Mouse (Mus musculus) lung, postnatal 14 days (tissue): ENCODE results near the gene Aqp11.

ENCODE experiments used
- DNase-seq: peaks from one replicate; pipeline ENCODE4 v3.0.0; 2021

Gene Aqp11

GRCm38 (mm10) chr7:97747176-97747707, 9.2 kb upstream of the Aqp11 start:
- no peak for DNase-seq

GRCm38 (mm10) chr7:97745299-97745698, 7.2 kb upstream of the Aqp11 start:
- DNase-seq = peak; percentile 77

- no peak for DNase-seq
Measured at GRCm38 (mm10) chr7:97741756-97742291, 3.7 kb upstream of the Aqp11 start.

- DNase-seq = peak; percentile 24
Measured at GRCm38 (mm10) chr7:97740948-97741347, 2.9 kb upstream of the Aqp11 start.

- no peak for DNase-seq
Measured at GRCm38 (mm10) chr7:97737256-97737637, 842 bp downstream of the Aqp11 start.

GRCm38 (mm10) chr7:97735886-97736420, 2.1 kb downstream of the Aqp11 start:
- DNase-seq = peak; percentile 47

GRCm38 (mm10) chr7:97735021-97735420, 3.1 kb downstream of the Aqp11 start:
- no peak for DNase-seq

- no peak for DNase-seq
Measured at GRCm38 (mm10) chr7:97733606-97734005, 4.5 kb downstream of the Aqp11 start.

- no peak for DNase-seq
Measured at GRCm38 (mm10) chr7:97730427-97730826, 7.7 kb downstream of the Aqp11 start.

GRCm38 (mm10) chr7:97728666-97729614, 9.1 kb downstream of the Aqp11 start:
- DNase-seq = no peak

GRCm38 (mm10) chr7:97726778-97727177, 11.3 kb downstream of the Aqp11 start:
- no peak for DNase-seq

- DNase-seq = no peak
Measured at GRCm38 (mm10) chr7:97726080-97726479, 12.0 kb downstream of the Aqp11 start.

- DNase-seq = no peak
Measured at GRCm38 (mm10) chr7:97725401-97725800, 12.7 kb downstream of the Aqp11 start.

GRCm38 (mm10) chr7:97723646-97724538, 14.2 kb downstream of the Aqp11 start:
- no peak for DNase-seq

- DNase-seq = no peak
Measured at GRCm38 (mm10) chr7:97722278-97722918, 15.7 kb downstream of the Aqp11 start.

GRCm38 (mm10) chr7:97720109-97720508, 18.0 kb downstream of the Aqp11 start:
- DNase-seq = no peak

GRCm38 (mm10) chr7:97719078-97719477, 19.0 kb downstream of the Aqp11 start:
- DNase-seq = no peak

- DNase-seq = no peak
Measured at GRCm38 (mm10) chr7:97717326-97717725, 20.8 kb downstream of the Aqp11 start.

- no peak for DNase-seq
Measured at GRCm38 (mm10) chr7:97714651-97715050, 23.4 kb downstream of the Aqp11 start.

- no peak for DNase-seq
Measured at GRCm38 (mm10) chr7:97709204-97709603, 28.9 kb downstream of the Aqp11 start.

GRCm38 (mm10) chr7:97707809-97708208, 30.3 kb downstream of the Aqp11 start:
- no peak for DNase-seq

- no peak for DNase-seq
Measured at GRCm38 (mm10) chr7:97707123-97707522, 31.0 kb downstream of the Aqp11 start.
